Mouse (Mus musculus) E14TG2a.4 (cell line): ENCODE data around the gene Ppp4r3a.

Source experiments
- CTCF ChIP-seq: conservative IDR thresholded peaks from 2 replicates; pipeline ENCODE4 v1.5.1; 2014; ENCODE audit warnings: low read length
- NANOG ChIP-seq: IDR thresholded peaks from 2 replicates; pipeline ENCODE4 v1.6.1; 2014; ENCODE audit warnings: borderline replicate concordance, low read length, mixed read lengths

DNA sequence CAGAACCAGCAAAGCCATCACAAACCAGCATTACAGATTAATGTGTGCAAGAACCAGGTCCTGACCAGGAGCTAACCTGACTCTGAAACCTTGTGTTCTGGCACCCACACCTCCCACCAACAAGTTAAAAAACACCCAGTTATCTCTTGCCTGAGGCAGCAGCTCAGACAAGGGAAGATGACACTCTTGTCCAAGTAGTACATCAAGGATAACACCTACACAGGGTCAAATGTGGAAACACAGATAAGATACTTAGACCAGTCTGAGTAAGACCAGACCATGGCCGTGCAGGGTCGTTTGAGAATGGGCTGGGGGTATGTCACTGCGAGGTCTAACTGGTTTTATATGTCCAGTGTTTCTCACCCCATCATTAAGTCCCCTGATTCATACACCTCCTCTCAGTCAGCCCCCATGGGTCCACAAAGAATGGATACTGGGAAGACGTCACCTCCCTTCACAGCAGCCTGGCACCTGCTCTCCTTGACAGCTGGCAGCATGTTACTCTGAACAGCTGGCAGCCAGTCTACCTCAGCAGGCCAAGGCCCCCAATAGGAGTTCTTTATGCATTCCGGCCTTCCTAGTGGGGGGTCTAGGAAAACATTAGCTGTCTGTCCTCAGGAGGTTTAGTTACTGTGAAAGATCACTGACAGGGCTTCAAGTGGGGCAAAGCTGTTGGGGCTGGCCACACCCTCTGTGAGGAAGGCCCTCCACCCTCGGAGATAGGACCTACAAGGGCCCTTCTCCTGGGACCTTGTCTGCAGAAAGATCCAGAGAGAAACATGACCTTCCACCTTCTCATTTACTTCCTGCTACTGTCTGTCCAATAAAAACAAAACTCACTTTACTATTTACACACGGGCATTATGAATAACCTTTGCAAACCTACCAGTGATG lies 84.2 kb downstream of the Ppp4r3a start:
- TF ChIP-seq CTCF (no peak), NANOG (no peak)
